Mouse (Mus musculus) spleen, postnatal 4 days (tissue): ENCODE measurements at regions not wholly inside any gene's neighbourhood (a gene's known extent, or its start where the extent isn't known, plus 50 kb on each side); places are given as distances from the start of the nearest gene placed in this dataset.

Experiments used
- DNase-seq, 2 experiments: peaks; one replicate each; pipeline ENCODE4 v3.0.0; 2022; ENCODE audit warnings: low spot score in 2 of 2

DNA sequence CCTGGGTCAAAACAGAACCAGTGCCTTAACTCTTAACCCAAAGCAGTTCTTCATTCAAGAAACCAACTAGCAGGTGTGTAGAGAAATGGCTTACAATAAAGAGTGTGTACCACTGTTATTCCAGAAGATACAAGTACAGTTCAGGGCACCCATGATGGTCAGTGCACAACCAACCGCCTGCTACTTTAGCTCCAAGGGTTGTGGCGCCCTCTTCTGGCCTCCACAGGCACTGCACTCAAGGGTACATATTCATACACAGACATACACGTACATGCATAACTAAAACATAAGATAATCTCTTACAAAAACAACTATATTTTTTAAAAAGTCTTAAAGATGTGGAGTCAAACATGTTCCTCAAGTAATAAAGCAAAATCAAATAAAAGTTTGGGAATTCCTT lies 65.9 kb upstream of the Peli2 start:
- DNase-seq = no peak

DNA sequence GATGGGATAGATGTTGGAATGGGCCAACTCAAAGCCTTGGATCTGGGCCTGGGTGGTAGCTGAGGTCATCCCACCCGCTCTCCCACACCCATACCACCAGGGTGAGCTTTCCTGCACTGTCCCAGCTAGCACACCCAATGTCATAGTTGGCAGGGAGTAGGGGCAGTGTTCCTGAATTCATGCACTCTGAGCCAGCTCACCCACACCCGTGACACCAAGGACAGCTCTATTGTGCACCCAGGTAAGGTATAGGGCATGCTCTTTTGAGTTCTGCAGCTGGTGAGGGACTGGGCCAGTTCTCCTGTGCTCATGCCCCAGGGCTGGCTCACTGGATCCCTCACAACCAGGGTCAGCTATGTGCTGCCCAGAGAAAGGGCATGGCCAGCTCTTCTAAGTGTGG lies 64.8 kb upstream of the Peli2 start:
- DNase-seq = no peak

DNA sequence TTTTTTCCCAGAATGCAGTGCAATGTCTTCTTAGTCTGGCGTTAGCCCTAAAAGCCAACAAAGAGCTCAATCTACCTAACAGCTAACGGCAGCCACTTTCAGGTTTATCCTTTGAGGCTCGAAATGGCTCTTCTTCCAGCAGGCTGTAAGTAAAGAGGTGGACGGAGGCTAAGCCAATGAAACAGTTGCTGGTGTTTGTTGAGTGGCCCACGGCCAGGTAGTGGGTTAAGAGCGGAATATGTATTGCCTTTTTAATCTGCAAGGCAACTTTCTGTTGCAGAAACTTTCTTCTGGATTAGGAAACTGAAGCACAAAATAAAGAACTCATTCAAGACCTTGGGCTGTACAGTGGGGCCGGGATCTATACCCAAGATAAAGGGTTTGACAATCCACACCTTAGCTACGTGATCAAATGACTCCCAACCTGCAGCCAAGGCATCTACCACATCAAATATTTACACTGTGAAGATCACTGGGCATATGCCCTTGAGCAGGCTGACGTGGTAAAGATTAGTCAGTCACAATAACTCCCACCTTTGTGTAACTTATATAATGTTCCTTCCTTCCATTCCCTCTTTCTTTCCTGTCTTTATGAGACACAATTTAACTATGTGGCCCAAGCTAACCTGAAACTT lies 62.3 kb upstream of the Peli2 start:
- no peak for DNase-seq

DNA sequence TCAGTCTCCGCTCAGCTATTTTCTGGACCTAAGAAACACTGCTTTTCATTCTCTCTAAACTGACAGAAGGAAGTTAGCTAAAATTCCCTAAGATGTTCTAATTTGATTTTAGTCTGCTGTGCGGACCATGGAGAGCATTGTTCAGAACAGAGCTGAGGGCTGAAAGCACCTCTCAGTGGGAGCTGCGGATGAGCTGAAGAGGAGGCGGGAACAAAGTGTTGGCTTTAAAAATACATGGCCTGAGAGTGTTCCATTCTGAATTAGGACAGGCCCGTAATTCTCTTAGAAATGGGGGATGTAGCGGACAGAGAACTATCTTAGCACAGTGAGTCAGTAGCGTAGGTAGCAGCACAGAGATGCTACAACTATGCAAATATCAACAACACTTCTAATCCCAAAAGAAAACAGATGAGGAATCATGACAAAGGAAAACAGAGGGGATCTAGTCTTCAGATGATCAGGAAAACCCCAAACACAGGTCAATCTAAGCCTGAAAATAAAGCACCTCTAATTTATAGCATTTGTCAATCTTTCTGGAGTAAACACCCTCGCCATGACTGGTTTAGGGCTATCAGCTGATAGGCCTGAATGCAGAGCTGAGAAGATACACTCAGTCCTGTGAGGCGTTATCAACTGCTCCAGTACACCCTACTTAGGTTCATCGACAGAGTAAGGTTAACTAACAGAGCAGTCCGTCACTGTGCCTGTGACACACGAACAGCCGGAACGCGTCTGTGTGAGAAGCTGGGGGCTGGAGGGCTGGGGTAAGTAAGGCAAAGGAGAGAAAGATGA lies 60.8 kb upstream of the Peli2 start:
- no peak for DNase-seq

DNA sequence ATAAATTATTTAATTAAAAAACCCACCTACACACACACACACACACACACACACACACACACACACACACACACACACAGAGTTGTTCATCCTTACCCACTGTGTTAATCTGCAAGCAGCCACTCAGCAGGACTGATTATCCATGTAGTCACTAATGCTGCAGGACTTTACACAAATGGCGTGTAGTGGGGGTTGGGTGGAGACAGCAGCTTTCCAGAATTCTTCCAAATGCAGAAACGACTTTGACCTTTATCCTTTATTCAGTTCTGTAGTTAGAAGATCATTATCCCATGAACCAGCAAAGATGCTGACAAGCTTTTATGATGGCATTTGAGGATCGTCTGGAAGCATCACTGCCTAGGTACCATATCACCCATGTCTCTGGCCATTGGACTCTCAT lies 52.0 kb upstream of the Peli2 start:
- DNase-seq = no peak
